Mouse (Mus musculus): ENCODE measurements around the gene Gga1.

Gene Gga1

GRCm38 (mm10) chr15:78914823-78915659 is 38.1 kb downstream of the Gga1 start:
- peak in 1 of 2 experiments; percentile 35 for DNase-seq

GRCm38 (mm10) chr15:78915660-78916017 is 38.6 kb downstream of the Gga1 start:
- DNase-seq = peak; percentile 74 to 78

GRCm38 (mm10) chr15:78916052-78916826 is 39.2 kb downstream of the Gga1 start:
- DNase-seq = peak; percentile 63 to 68

- DNase-seq = no peak
Observed at GRCm38 (mm10) chr15:78918126-78918525, 41.1 kb downstream of the Gga1 start.

GRCm38 (mm10) chr15:78919914-78920313 is 42.9 kb downstream of the Gga1 start:
- no peak for DNase-seq

GRCm38 (mm10) chr15:78922700-78923099 is 45.7 kb downstream of the Gga1 start:
- no peak for DNase-seq

DNA sequence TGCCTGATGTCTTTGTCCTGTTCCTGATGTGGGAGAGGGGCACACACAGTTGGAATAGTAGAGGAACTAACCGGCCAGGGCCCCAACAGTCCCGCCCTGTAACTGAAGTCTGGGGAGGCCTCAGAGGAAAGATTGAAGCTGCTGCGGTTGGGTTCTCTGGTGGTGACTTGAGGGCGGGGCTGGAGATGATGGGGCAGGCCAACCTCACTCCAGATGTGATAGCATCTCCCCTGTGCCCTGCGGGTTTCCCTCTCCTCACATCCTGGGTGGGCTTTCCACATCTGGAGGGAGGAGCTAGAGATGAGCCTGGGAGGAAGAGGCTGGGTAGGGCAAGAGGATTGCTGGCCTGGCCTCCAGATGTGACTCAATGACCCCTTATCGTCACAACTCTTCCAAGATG is 46.6 kb downstream of the Gga1 start:
- no peak for DNase-seq

GRCm38 (mm10) chr15:78925129-78925528 is 48.1 kb downstream of the Gga1 start:
- DNase-seq = no peak

GRCm38 (mm10) chr15:78926021-78926919 is 49.3 kb downstream of the Gga1 start, which contains the start of gene Lgals1:
TSS of gene Lgals1 (plus strand) at chr15:78926725.
- DNase-seq = peak; percentile 78 to 80

DNA sequence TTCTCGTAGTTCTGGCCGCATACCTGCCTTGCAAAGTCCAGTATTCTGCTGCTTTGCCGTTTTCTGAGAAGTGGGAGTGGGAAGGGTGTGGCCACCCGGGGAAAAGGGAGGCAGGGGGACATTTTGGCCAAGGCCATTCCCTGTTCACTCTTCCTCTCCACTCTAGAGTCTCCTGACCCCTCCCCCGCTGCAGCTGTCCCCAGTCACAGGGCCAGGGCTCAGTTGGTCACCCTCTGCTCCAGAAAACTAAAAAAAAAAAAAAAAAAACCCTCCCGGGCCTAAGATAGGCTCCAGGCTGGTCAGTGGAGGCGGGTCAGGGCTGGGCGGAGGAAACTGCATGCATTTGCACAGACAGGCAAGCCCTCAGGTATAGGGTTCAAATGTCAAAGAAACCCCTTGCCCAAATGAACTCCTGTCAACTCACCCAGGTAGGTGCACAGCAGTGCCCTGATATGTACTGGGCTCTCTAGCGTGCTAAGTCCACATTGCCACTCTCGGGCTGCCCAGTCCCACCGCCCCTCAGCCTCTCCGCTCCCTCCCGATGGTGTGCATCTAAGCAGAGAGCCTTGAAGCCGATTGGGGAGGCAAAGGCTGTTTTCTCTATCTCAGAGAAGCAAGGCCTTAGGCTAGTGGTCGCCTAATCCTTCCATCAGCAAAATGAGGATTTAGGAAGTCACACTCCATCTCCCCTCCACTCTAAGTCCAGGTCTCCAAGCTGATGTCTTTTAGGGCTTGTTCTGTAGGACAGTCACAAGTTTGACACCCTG is 50.2 kb downstream of the Gga1 start:
- peak in 1 of 2 experiments; percentile 49 for DNase-seq

- DNase-seq = no peak
Observed at GRCm38 (mm10) chr15:78927788-78928457, 50.9 kb downstream of the Gga1 start.

DNA sequence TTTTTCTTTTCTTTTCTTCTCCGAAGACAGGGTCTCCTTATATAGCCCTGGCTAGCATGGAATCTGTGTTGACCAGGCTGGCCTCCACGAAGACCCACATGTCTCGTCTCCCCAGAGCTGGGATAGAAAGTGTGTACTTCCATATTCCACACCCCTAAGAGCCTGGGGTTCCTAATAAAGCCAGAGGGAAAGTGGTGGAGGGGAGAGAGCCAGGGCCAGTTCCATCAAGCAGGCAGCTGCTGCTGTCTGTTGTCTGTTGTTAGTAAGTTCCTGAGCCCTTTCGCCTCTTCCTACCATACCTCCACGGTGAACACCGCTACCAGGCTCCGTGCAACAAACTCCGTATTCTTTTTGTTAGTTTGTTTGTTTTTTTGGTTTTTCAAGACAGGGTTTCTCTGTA is 51.5 kb downstream of the Gga1 start:
- DNase-seq = no peak

DNA sequence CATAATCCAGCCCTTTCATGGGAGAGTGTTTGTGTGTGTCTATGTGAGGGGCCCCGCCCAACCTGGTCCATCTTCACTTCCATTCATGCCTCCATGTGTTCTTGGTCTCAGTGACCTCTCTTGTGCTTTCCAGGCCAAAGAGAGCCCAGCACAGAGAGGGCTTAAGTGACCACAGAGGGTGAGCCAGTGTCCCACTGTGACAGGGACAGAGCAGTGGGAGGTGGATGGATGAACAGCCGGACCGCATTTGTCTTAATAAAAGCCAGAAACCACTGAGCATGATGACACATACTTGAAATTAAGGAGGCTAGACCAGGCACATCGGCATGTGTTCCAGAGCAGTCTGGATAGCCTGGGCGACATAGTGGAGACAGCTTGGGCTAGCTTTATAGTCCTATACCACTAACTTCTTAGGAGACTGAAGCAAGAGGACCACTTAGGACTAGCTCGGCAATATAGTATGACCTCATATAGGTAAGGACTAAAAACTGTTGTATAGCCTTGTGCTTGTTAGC is 53.3 kb downstream of the Gga1 start:
- DNase-seq = no peak

DNA sequence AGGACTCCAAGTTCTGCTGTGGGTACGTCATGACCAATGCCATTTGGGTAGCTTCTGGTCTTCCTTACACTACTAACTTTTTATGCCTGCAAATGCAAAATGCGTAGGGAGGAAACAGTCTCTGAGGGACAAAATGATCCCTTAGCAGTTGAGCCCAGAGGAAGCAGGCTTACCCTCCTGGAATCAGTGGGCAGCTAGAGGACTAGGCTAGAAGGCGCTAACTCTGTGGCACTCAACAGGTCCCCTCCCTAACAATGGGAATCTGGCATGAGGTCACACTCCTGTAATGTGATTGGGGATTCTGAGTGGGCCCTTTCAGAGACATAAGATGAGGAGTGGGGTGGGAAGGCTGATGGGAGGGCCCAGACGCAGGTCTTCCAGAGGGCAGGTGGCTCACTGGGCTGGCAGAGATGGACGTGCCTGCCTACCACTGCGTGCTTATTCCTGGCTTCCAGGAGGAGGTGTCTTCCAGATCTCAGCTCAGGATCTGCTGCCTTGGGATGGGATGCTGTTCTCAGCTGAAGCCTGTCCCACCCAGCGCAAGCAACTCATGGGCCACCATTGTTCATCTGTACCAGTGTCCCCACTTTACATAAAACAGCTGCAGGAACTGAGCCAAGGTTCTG is 53.9 kb downstream of the Gga1 start:
- no peak for DNase-seq

GRCm38 (mm10) chr15:78931577-78931976 is 54.6 kb downstream of the Gga1 start:
- peak in 1 of 2 experiments; percentile 38 for DNase-seq

DNA sequence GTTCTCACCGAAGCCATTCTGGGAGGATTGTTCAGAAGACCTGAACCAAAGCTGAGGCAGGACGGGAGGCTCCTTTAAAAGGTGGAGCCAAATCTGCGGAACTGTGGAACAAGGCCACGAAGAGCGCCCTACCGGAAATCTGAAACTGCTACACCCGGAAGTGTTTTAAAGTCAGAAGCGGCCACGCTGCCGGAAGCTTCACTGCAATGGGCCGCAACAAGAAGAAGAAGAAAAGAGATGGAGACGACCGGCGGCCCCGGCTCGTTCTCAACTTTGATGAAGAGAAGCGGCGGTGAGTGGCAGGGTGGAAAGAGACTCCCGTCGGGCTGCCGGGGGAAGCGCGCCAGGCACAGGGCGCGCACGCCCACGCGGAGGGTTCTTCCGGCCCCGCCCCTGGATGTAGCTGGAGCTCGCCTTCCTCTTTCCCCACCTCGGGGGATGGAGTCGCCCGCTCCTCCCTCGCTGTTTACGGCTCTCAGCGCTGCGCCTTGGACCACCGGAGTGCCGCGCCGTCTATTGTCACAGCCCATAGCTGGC is 57.9 kb downstream of the Gga1 start, which contains the start of gene Nol12:
Nol12 (plus strand) TSS at position 150 of the 537 bp plus-strand sequence.
- DNase-seq = peak; percentile 82 to 91

GRCm38 (mm10) chr15:78936403-78936802 is 59.4 kb downstream of the Gga1 start:
- DNase-seq = no peak

DNA sequence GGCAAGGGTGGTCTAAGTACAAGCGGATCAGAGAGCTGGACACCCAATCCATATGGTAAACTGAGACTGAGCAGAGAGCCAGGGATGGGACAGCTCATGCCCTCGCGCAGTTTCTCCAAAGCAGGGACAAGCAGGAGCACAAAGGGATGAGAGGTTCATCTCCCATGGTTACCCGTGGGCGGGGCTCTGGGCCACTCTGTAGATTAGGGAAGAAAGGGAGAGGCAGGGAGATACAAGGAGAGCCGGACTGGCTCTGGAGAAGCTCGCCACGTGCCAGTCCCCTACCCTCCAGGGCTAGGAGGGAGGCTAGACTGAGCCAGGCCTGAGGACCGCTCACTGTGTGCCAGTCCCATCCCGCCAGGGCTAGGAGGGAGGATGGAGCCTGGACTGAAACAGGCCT is 60.3 kb downstream of the Gga1 start:
- DNase-seq = no peak

- no peak for DNase-seq
Observed at GRCm38 (mm10) chr15:78937963-78938362, 61.0 kb downstream of the Gga1 start.

GRCm38 (mm10) chr15:78940325-78940724 is 63.3 kb downstream of the Gga1 start:
- no peak for DNase-seq

All from cerebellum, postnatal 36 days (tissue).